Mouse (Mus musculus): Measurements from ENCODE around the gene Stk38. TPM values are rescaled to one million over a fixed set of nuclear protein-coding genes. Genes with fewer than 3 reads are reported as not detected.
"Not testable (repeated sequence)": the region's sequence is repeated elsewhere in the genome, so short reads cannot be mapped to it uniquely, and the experiment has no call there.

Stk38 gene
- polyA plus RNA-seq, 1 experiment from 2014 or later, result 119 TPM

DNA sequence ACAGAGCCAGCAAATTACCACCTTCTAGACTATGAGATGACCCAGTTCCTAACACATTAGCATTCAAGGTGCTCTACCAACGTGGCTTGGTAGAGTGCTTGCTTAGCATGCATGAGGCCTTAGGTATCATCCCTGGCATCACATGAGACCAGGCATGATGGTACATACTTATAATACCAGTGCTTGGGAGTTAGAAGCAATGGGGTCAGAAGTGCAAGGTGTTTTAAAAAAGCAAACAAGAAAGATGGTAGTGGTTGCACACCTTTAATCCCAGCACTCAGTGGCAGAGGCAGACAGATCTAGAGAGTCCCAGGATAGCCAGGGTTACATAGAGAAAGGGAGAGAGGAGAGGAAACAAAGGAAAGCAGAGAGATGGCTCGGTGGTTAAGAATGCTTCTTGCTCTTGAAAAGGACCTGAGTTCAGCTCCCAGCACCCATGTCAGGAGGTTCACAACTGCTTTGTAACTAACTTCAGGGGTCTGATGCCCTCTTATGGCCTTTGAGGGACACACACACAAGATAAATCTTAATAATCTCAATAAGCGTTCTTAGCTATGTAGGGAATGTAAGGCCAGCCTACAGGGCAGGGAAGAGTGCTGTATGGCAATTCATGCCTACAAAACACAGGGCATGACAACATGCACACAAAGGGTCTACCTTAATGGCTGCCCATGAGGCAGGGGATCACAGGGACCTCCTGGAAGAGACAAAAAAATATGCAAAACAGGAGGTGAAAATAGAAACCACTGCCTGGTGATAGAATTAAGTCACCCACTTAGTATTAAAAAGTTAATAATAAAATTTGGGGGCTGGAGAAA lies 40.1 kb upstream of the Stk38 start:
- Histone ChIP-seq H3K9ac (replicated peaks) (no peak overlapping the region), H3K4me1 (peaks cover 11% of the 10 kb centered on the region), H3K27ac (replicated peaks) (no peak overlapping the region), H3K36me3 (peaks cover 41% of the 10 kb centered on the region), H3K27me3 (no peaks in the 10 kb centered on the region), H3K4me3 (no peak overlapping the region), H3K9me3 (no peaks in the 10 kb centered on the region), H3K4me2 (replicated peaks) (no peak overlapping the region)
- ATAC-seq (replicated peaks), result no peak
- WGBS, result 51% methylated on average over 3 of the region's 3 CpGs

DNA sequence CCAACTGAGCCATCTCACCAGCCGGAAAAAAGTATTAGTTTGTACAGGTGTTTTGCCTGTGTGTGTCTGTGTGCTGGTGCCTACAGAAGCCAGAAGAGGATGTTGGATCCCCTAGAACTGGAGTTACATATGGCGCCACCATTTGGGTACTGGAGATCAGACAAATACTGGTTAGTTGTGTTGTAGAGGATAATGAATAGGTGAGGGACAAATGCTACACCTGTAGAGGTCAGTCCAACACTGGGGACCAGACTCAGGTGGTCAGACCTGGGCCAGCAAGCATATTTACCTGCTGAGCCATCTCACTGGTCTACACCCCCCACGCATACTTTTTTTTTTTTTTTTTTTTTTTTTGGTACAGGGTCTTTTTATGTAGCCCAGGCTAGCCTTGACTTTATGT lies 39.1 kb upstream of the Stk38 start:
- Histone ChIP-seq H3K4me2 (replicated peaks) (no peak overlapping the region), H3K4me1 (peaks cover 11% of the 10 kb centered on the region), H3K27me3 (no peaks in the 10 kb centered on the region), H3K4me3 (no peak overlapping the region), H3K27ac (replicated peaks) (no peak overlapping the region), H3K9ac (replicated peaks) (no peak overlapping the region), H3K36me3 (peaks cover 52% of the 10 kb centered on the region), H3K9me3 (no peaks in the 10 kb centered on the region)
- 90% methylated on average over 3 of the region's 3 CpGs for WGBS
- no peak for ATAC-seq (replicated peaks)

DNA sequence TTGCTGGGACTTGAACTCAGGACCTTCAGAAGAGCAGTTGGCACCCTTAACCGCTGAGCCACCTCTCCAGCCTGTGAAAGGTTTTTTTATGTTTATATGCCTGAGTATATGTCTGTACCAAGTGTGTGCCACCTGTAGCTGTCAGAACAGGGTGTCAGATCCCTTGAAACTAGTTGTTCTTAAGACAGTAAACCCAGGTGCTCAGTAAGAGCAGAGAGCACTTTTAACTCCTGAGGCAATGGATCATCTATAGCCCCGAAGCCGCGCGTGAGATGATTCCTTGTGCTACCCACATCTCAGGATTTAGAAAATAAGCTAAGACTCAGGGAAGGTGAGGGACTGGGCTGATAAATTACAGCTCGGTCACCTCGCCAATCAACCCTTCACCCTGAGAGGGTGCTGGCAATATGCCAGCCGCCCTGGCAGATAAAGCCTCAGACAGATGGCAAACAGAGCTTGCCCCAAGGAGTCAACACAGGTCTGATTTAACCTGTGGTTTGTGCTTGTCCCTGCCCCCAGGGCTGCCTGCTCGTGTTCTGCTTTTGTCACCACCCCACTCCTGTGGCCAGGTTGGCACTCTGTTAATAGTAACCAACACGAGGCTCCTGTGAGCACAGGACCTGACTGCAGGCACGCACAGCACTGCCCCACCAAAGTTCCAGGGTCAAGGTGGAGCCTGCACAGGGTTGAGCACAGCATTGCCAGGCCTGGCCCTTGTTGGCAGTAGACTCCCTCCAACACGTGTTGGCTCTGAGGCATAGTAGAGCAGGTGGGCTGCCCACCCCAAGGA lies 38.1 kb upstream of the Stk38 start:
- Histone ChIP-seq H3K9me3 (no peaks in the 10 kb centered on the region), H3K27me3 (no peaks in the 10 kb centered on the region), H3K4me3 (no peak overlapping the region), H3K36me3 (peaks cover 58% of the 10 kb centered on the region), H3K4me2 (replicated peaks) (no peak overlapping the region), H3K27ac (replicated peaks) (peak overlapping the region; percentile 54), H3K4me1 (peaks cover 11% of the 10 kb centered on the region), H3K9ac (replicated peaks) (no peak overlapping the region)
- 0 out of 2 replicates have a peak, but pooled peaks have one; percentile 12 for ATAC-seq (replicated peaks)
- WGBS, result 57% methylated on average over 12 of the region's 12 CpGs

DNA sequence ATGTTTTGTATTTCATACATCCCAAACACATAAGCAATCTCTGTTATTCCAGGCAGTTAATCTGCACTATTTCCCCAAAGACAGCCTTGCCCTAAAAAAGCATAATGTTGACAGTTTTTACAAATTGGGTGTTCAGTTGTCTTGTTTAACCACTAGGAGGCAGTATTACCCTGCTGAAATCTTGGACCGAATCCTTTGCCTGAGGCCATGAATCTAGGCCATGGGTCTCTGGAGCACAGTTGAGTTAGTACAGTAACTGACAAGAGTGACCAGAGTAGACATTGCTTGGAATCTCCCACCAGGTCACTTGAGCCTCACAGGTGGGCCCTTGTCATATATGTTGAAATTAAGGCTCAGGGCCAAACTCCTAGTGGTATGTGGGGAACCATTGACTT lies 37.1 kb upstream of the Stk38 start:
- Histone ChIP-seq H3K36me3 (peaks cover 68% of the 10 kb centered on the region), H3K4me2 (replicated peaks) (no peak overlapping the region), H3K4me1 (peaks cover 17% of the 10 kb centered on the region), H3K9me3 (no peaks in the 10 kb centered on the region), H3K27me3 (no peaks in the 10 kb centered on the region), H3K4me3 (no peak overlapping the region), H3K27ac (replicated peaks) (no peak overlapping the region), H3K9ac (replicated peaks) (no peak overlapping the region)
- no peak for ATAC-seq (replicated peaks)
- 71% methylated on average over 1 of the region's 1 CpGs for WGBS

DNA sequence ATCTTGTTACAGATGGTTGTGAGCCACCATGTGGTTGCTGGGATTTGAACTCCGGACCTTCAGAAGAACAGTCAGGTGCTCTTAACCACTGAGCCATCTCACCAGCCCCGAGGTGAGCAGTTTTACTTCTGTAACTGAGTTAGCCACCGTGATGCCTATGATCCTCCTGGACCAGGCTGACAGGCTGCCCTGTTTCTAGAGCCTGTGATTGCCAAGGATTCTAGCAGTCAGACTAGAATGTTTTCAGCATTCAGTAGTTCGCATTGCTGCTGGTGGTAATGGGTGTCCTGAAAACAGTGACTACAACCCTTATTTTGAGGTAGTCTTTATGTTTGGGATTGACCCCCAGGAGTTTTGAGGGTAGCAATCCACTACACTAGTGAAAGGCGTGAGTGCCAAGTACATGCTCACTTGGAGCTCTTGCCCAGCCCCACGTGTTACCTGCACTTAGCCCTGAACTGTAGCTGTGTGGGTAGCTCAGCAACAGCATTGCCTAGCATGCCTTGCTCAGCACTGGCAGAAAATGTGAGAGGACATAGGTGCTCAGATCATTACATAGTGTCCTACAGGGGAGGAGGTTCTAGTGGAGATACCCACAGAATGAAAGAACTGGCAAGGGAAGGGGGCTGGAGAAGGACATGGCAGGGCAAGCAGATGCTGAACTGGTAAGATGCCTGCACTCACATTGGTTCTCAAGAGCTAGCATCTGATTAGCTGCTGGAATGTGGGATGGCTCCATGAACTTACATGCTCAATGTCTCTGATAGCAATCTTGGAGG lies 36.5 kb upstream of the Stk38 start:
- ATAC-seq (replicated peaks), result no peak
- 87% methylated on average over 6 of the region's 6 CpGs for WGBS
- H3K4me3 ChIP-seq, result no peak overlapping the region
- H3K27ac ChIP-seq (replicated peaks), result peak overlapping the region; percentile 38; the same call in 1 of the 2 replicates
- no peak overlapping the region for H3K4me2 ChIP-seq (replicated peaks)
- H3K27me3 ChIP-seq, result no peaks in the 10 kb centered on the region
- H3K36me3 ChIP-seq, result peaks cover 74% of the 10 kb centered on the region
- H3K9ac ChIP-seq (replicated peaks), result no peak overlapping the region
- H3K4me1 ChIP-seq, result peaks cover 19% of the 10 kb centered on the region
- no peaks in the 10 kb centered on the region for H3K9me3 ChIP-seq

DNA sequence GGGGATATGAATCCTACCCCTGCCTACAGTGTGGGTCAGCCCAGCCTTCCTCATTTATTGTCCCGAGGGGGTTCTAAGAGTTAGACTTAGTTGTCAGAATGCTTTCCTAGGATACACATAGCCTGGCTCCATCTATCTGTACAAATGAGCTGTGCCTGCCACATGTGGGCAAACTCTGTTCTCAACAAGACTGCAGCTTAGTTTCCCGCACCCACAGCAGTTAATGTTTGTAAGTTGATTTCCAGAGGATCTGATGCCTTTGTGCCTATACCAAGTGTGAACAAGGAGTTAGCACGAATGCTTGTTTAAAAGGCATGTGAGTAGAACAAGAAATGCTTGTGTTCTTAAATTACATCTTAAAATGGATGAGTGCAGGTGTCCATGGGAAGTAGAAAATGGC lies 35.8 kb upstream of the Stk38 start:
- WGBS, result 89% methylated on average over 3 of the region's 3 CpGs
- no peak for ATAC-seq (replicated peaks)

DNA sequence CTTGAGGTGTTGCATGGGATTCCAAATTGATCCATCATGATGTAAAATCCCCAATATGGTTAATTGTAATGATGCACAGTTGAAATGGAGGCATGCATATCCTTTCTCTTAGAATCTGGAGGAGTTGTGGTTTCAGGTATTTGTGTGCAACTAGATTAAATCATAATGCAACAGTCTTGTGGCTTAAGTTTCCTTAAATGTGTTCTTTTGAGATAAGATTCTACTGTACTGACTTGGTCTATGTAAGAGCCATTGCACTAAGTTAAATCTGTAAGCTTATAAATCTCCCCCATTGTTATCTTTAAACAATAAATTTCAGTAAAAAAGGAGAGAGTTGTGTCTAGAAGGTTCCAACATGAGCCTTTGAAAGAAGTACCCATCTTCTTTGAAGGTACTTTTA lies 34.8 kb upstream of the Stk38 start:
- no peak for ATAC-seq (replicated peaks)
- H3K4me1 ChIP-seq, result peaks cover 31% of the 10 kb centered on the region
- H3K4me2 ChIP-seq (replicated peaks), result no peak overlapping the region
- no peak overlapping the region for H3K27ac ChIP-seq (replicated peaks)
- H3K9ac ChIP-seq (replicated peaks), result no peak overlapping the region
- peaks cover 88% of the 10 kb centered on the region for H3K36me3 ChIP-seq
- H3K9me3 ChIP-seq, result no peaks in the 10 kb centered on the region
- H3K4me3 ChIP-seq, result no peak overlapping the region
- H3K27me3 ChIP-seq, result no peaks in the 10 kb centered on the region

More for the DNA sequence above, 35.8 kb upstream of the Stk38 start:
- H3K4me1 ChIP-seq, result peaks cover 23% of the 10 kb centered on the region
- no peak overlapping the region for H3K27ac ChIP-seq (replicated peaks)
- H3K4me3 ChIP-seq, result no peak overlapping the region
- no peaks in the 10 kb centered on the region for H3K27me3 ChIP-seq
- no peaks in the 10 kb centered on the region for H3K9me3 ChIP-seq
- peaks cover 81% of the 10 kb centered on the region for H3K36me3 ChIP-seq
- no peak overlapping the region for H3K9ac ChIP-seq (replicated peaks)
- H3K4me2 ChIP-seq (replicated peaks), result no peak overlapping the region

- not testable (repeated sequence) for H3K27me3 ChIP-seq; H3K27ac ChIP-seq (replicated peaks); ATAC-seq (replicated peaks); H3K9ac ChIP-seq (replicated peaks); H3K4me3 ChIP-seq; H3K4me2 ChIP-seq (replicated peaks); H3K9me3 ChIP-seq
- H3K36me3 ChIP-seq, result peaks cover 93% of the 10 kb centered on the region
- WGBS, result 89% methylated on average over 3 of the region's 3 CpGs
- peaks cover 40% of the 10 kb centered on the region for H3K4me1 ChIP-seq
These were observed 33.8 kb upstream of the Stk38 start for GRCm38 (mm10) chr17:29041632-29042031.

- 73% methylated on average over 11 of the region's 11 CpGs for WGBS
- Histone ChIP-seq H3K36me3 (peaks cover 76% of the 10 kb centered on the region), H3K9me3 (no peaks in the 10 kb centered on the region), H3K4me1 (peaks cover 54% of the 10 kb centered on the region), H3K27ac (replicated peaks) (no peak overlapping the region), H3K9ac (replicated peaks) (no peak overlapping the region), H3K27me3 (no peaks in the 10 kb centered on the region), H3K4me2 (replicated peaks) (no peak overlapping the region), H3K4me3 (no peak overlapping the region)
- no peak for ATAC-seq (replicated peaks)
These were observed 31.6 kb upstream of the Stk38 start for GRCm38 (mm10) chr17:29039351-29039750.

DNA sequence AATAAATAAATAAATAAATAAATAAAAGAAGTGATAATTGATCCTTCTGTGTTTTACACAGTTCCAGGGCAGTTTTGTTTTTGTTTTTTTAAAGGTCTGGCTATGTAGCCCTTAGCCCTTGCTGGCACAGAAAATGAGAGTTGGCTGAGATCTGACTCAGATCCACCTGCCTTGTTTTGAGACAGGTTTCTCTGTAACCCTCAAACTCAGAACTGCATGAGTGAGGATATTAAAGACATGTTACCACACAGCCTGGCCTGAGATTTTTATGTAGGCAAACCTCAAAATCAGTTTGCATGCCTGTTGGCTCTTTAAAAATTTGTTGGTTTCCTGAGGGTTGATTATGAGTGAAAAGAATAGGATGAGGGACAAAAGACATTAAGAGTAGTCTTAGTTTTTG lies 27.7 kb upstream of the Stk38 start:
- Histone ChIP-seq H3K4me2 (replicated peaks) (peak overlapping the region; percentile 73), H3K4me1 (peaks cover 63% of the 10 kb centered on the region), H3K36me3 (peaks cover 42% of the 10 kb centered on the region), H3K27ac (replicated peaks) (no peak overlapping the region), H3K9me3 (no peaks in the 10 kb centered on the region), H3K4me3 (peak overlapping the region; percentile 66), H3K27me3 (no peaks in the 10 kb centered on the region), H3K9ac (replicated peaks) (no peak overlapping the region)
- no peak for ATAC-seq (replicated peaks)

- Histone ChIP-seq H3K9ac (replicated peaks) (peak overlapping the region; percentile 91), H3K4me2 (replicated peaks) (peak overlapping the region; percentile 73), H3K9me3 (no peaks in the 10 kb centered on the region), H3K27me3 (no peaks in the 10 kb centered on the region), H3K4me3 (peak overlapping the region; percentile 66), H3K36me3 (peaks cover 30% of the 10 kb centered on the region), H3K27ac (replicated peaks) (peak overlapping the region; percentile 20; the same call in 1 of the 2 replicates), H3K4me1 (peaks cover 52% of the 10 kb centered on the region)
- no peak for ATAC-seq (replicated peaks)
These were observed 26.5 kb upstream of the Stk38 start for GRCm38 (mm10) chr17:29034264-29034663.

DNA sequence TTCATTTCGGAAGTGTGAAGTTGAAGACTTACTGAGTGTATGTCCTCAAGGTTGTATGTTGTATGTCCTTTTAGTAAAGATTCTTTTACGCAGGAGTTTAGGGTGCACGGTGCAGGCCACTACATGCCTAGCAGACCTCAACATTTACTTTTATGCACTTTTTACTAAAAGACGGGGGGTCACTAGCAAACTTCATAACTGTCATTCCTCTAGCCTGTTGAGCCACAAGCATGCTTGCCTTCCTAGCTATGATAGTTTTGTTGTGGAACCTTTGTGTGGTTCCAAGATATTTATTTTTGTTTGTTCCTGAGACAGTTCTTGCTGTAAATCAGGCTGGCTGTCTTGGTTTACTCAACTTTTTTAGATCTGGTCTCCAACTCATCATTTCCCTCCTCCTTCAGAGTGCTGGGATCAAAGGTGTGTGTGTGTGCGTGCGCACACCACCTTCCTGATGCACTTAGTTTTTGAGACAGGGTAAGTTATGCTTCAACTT lies 25.8 kb upstream of the Stk38 start:
- Histone ChIP-seq H3K4me2 (replicated peaks) (peak overlapping the region; percentile 73), H3K9ac (replicated peaks) (peak overlapping the region; percentile 91), H3K27ac (replicated peaks) (0 out of 2 replicates have a peak overlapping the region, but pooled peaks have one; percentile 97), H3K36me3 (peaks cover 23% of the 10 kb centered on the region), H3K4me1 (peaks cover 48% of the 10 kb centered on the region), H3K27me3 (no peaks in the 10 kb centered on the region), H3K4me3 (peak overlapping the region; percentile 66), H3K9me3 (no peaks in the 10 kb centered on the region)
- ATAC-seq (replicated peaks), result no peak
- 0% methylated on average over 6 of the region's 6 CpGs for WGBS
